Mouse (Mus musculus) erythroblast, embryonic 14.5 days (primary cell): ENCODE data around the gene Unkl. TPM values are rescaled to one million over a fixed set of nuclear protein-coding genes. Genes with fewer than 3 reads are reported as not detected.
"Not testable (repeated sequence)": the region's sequence is repeated elsewhere in the genome, so short reads cannot be mapped to it uniquely, and the experiment has no call there.

Experiments used
- H3K27me3 ChIP-seq: 2 replicates; pipeline ENCODE4 v1.6.1; 2012; ENCODE audit warnings: inconsistent platforms; ENCODE audit not compliant: control insufficient read depth
- H3K36me3 ChIP-seq: 2 replicates; pipeline ENCODE4 v1.6.1; 2012; ENCODE audit warnings: mild to moderate bottlenecking, inconsistent platforms; ENCODE audit not compliant: control insufficient read depth
- H3K4me1 ChIP-seq: 2 replicates; pipeline ENCODE4 v1.6.1; 2012; ENCODE audit warnings: inconsistent platforms; ENCODE audit not compliant: control insufficient read depth
- H3K4me3 ChIP-seq: replicated peaks from 2 replicates; pipeline ENCODE3; 2012; ENCODE audit warnings: moderate library complexity, mild to moderate bottlenecking, inconsistent platforms
- H3K9me3 ChIP-seq: 2 replicates; pipeline ENCODE4 v1.6.1; 2012; ENCODE audit warnings: low read length, inconsistent platforms, mixed read lengths; ENCODE audit not compliant: control insufficient read depth
- GATA1 ChIP-seq: IDR thresholded peaks from 2 replicates; pipeline ENCODE4 v1.6.1; 2012; ENCODE audit warnings: low read length, inconsistent platforms, mixed read lengths
- TAL1 ChIP-seq: IDR thresholded peaks from 3 replicates; pipeline ENCODE4 v1.6.1; 2012; ENCODE audit warnings: low read length, inconsistent platforms, mixed read lengths
- polyA plus RNA-seq: library from polyadenylated mRNA; stranded (reverse); fragments of >175 nt; gene quantifications from 2 replicates; pipeline ENCODE4 v1.2.3, GENCODE M21; 2012

Unkl gene
- polyA plus RNA-seq, 1 experiment: 5.5 TPM

DNA sequence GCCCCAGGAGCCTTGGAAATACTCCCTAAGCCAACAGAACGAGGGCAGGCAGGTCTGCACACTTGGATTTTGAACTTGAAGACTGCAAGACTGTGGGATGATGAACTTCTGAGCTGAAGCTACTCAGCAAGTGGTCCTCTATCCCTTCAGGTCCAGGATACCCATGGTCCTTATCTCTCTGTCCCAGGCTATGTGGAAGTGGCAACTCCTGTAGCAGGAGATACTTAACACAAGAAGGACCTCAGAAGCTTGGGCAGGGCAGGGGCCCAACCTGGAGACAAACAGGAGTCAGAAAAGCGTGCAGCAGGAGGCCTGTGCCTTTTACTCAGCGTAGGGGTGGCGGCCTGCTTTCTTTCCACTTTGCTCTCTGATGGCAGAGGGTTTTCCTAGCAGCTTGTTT is 37.5 kb downstream of the Unkl start:
- Histone ChIP-seq H3K4me3 (peak overlapping the region; percentile 68), H3K36me3 (peaks cover 67% of the 10 kb centered on the region), H3K27me3 (no peaks in the 10 kb centered on the region), H3K9me3 (no peaks in the 10 kb centered on the region), H3K4me1 (peaks cover 81% of the 10 kb centered on the region)
- peak; percentile 80 for TF ChIP-seq TAL1
- TF ChIP-seq GATA1: peak; percentile 57

DNA sequence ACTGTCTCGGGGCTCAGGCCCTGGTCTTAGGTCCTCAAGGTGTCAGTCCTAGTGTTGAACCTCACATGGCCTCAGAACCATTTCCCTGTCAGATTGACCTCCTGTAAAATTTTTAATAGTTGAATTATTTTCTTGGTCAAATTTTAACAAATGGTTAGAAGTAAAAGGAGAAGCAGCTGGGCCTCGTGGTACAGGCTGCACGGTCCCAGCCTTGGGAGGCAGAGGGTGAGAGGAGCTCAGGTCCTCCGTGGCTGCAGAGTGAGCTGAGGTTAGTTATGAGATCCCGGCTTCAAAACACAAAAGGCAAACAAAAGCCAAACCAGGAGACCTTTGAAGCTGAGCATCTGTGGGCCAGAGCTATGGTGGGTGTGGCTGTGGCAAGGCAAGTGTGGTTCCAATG is 39.8 kb downstream of the Unkl start:
- TF ChIP-seq GATA1 (no peak), TAL1 (no peak)
- Histone ChIP-seq H3K4me3 (no peak overlapping the region), H3K27me3 (no peaks in the 10 kb centered on the region), H3K4me1 (peaks cover 65% of the 10 kb centered on the region), H3K9me3 (no peaks in the 10 kb centered on the region), H3K36me3 (peaks cover 76% of the 10 kb centered on the region)

DNA sequence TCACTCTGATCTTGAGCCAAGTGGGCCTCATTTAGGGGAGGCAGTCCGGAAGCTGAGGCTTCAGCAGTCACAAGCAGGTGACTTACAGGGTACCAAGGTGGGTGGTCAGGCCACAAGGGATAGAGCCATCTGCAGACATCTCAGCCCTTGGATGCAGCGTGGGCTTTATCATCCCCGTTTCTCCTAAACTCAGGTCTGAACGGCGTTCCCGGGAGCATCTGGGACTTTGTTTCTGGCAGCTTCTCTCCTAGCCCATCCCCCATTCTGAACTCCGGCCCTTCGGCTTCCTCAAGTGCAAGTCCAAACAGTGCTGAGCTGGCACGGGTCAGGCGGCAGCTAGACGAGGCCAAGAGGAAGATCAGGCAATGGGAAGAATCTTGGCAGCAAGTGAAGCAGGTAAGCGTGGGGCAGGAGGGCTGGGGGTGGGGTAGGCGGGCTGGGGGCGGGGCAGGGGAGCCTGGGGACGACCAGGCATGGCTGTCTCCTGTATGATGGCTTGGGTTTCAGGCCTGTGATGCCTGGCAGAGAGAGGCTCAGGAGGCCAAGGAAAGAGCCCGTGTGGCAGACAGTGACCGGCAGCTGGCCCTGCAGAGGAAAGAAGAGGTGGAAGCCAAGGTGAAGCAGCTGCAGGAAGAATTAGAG is 41.9 kb downstream of the Unkl start:
- H3K27me3 ChIP-seq, H3K4me3 ChIP-seq, H3K9me3 ChIP-seq: not testable (repeated sequence)
- Histone ChIP-seq H3K4me1 (peaks cover 43% of the 10 kb centered on the region), H3K36me3 (peaks cover 74% of the 10 kb centered on the region)

DNA sequence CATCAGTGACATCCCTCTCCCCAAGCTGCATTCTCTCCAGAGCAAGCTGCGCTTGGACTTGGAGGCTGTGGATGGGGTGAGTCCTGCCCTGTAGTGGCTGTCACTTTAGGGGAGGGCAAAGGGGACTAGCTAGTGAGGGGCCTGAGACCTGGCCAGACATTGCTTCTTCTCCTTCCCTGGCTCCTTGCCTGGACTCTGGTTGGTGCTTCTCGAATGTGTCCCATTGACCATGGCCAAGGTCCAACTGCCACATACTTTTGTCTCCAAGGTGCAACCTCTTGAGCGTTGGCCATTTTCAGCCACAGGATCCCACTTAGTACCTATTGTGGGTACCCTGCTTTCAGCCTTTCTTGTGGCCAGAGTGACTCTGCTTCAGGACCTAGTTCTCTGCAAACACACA is 42.5 kb downstream of the Unkl start:
- Histone ChIP-seq H3K36me3 (peaks cover 74% of the 10 kb centered on the region), H3K9me3 (no peaks in the 10 kb centered on the region), H3K4me1 (peaks cover 40% of the 10 kb centered on the region), H3K4me3 (no peak overlapping the region), H3K27me3 (no peaks in the 10 kb centered on the region)
- no peak for TF ChIP-seq GATA1
- TF ChIP-seq TAL1: no peak

DNA sequence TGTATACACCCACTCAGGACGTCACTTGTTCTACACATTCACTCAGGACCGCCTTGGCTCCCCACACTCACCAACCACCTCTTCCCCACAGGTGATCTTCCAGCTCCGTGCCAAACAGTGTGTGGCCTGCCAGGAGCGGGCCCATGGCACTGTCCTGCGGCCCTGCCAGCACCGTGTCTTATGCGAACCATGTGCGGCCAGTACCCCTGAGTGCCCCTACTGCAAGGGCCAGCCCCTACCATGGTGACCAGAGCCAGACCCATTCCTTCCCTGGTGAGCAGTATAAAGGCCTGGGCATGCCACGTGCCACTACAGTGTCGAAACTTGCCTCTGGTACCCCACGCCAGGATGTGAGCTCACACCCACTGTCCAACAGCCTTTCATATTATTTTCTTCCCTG is 43.4 kb downstream of the Unkl start:
- not testable (repeated sequence) for H3K27me3 ChIP-seq, H3K9me3 ChIP-seq, H3K4me3 ChIP-seq
- peaks cover 32% of the 10 kb centered on the region for H3K4me1 ChIP-seq
- peaks cover 68% of the 10 kb centered on the region for H3K36me3 ChIP-seq

DNA sequence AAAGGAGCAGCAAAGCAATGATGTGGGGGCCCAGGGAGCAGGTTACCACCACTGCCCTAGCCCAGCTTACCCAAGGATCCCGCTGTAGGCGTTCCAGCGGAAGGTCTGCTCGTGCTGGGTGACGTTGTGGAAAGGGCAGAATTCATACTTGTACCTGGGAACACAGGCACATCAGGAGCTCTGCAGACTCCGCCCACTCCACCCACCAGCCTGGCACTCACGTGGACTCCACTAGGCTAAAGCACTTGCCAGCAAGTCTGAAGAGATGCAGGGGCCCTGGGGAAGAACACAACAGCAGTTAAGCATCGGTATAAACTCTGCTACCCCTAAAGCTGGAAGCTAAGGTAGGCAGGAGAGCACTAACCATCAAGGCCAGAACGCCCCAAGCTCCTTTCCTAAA is 47.4 kb downstream of the Unkl start:
- no peaks in the 10 kb centered on the region for H3K9me3 ChIP-seq
- peaks cover 22% of the 10 kb centered on the region for H3K4me1 ChIP-seq
- H3K27me3 ChIP-seq: no peaks in the 10 kb centered on the region
- H3K36me3 ChIP-seq: peaks cover 31% of the 10 kb centered on the region
- TF ChIP-seq GATA1 (no peak), TAL1 (no peak)
- H3K4me3 ChIP-seq: no peak overlapping the region

DNA sequence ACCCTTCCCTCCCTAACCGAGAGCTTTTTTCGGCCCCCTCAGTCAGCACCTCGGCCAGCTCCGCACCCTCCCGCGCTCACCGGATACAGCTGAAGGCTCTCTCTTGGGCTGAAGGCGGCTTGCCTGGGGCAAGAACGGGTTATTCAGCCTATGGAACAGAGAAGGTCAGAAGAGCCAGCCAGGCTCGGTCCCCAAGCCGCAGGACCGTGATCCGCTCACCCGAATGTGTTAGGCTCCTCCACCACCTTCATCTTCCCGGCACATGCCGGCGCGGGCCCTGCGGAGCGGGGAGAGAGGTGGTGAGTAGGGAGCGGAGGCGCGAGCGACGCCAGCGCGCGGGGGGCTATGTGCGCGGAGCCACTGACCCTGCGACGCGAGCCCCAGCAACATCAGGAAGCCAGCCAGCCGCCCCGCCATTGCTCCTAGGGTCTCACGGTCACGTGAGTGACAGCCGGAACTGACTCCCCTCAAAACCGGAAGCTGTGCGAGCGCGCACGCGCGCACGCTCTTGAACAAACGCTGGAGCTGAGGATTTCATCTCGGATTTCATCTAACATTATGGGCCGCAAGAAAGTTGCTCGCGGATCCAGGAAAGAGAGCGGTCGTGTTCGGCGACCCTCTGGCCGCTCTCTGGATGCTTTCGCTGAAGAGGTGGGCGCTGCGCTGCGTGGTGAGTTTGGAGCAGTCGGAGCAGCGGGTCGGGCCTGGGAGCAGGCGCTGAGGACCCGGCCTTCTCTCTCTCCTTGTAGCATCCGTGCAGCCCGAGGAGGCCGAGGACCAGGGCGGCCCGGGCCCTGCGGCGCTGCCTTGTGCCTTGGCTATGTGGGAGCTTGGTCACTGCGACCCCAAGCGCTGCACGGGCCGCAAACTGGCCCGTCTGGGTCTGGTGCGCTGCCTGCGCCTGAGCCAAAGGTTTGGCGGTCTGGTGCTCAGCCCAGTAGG is 51.8 kb downstream of the Unkl start, which contains the start of the genes Gnptg and Tsr3:
Gnptg (minus strand) TSS at position 430 of the 942 bp plus-strand sequence.
Tsr3 (plus strand) TSS at position 476 of the 942 bp plus-strand sequence.
- H3K36me3 ChIP-seq: peaks cover 47% of the 10 kb centered on the region
- TF ChIP-seq TAL1 (no peak), GATA1 (no peak)

DNA sequence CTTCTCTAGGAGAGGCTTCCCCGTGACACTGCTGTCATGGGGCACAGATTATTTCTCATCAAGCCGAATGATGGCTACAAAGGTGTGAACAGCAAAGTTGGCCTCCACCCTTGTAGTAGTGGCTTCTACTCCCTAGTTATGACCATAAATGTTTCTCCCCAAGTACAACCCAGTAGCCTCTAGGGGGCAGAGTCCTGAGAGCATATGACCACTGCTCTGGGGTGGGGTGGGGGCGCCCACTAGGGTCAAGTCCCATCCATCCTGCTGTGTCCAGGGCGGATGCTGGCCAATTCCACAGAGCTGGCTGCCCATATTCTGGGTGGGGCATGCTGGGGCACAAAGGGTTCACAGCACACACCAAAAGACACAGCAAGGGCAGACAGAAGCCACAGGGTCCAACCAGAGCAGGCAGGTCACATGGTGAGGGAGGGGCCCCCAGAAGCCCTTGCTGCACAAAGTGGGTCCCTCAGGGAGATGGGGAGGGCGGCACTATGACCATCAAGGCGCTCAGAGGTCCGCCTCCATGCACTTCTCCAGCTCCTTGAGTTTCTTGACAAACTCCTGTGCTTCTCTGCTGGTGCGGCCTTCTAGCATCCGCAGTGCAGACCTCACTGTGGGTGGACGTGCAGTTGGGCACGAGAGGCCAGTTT is 55.1 kb downstream of the Unkl start:
- Histone ChIP-seq H3K36me3 (peaks cover 36% of the 10 kb centered on the region), H3K9me3 (no peaks in the 10 kb centered on the region), H3K4me3 (no peak overlapping the region), H3K27me3 (no peaks in the 10 kb centered on the region), H3K4me1 (peaks cover 37% of the 10 kb centered on the region)
- no peak for TF ChIP-seq GATA1
- TF ChIP-seq TAL1: no peak

More for the DNA sequence above, 51.8 kb downstream of the Unkl start, which contains the start of the genes Gnptg and Tsr3:
- Histone ChIP-seq H3K4me1 (peaks cover 38% of the 10 kb centered on the region), H3K27me3 (no peaks in the 10 kb centered on the region), H3K9me3 (no peaks in the 10 kb centered on the region), H3K4me3 (peak within 1 kb of the TSS; percentile 88)

DNA sequence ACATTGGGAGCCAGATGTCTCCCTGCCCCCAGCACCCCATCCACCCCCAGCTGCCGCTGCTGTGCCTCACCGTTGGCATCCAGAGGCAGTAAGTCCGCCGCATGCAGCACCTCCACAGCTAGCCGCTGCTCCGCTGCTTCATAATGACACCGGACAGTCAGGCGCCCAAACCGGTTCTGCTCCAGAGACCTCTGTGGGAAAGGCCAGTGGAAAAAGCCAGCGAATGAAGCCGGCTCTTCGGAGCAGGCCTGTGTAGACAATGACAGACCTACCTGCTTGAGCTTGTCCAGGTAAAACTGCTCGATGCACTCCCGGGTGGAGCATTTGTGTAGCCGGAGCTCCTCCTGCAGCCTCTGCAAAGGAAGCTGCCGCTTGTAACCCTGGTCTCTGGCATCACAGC is 56.0 kb downstream of the Unkl start:
- Histone ChIP-seq H3K4me1 (peaks cover 33% of the 10 kb centered on the region), H3K4me3 (no peak overlapping the region), H3K9me3 (no peaks in the 10 kb centered on the region), H3K36me3 (peaks cover 36% of the 10 kb centered on the region), H3K27me3 (peaks cover 2% of the 10 kb centered on the region; the same call in 1 of the 2 replicates)
- TF ChIP-seq GATA1 (no peak), TAL1 (no peak)
